Mouse (Mus musculus): ENCODE data around the gene Nop53.

DNA sequence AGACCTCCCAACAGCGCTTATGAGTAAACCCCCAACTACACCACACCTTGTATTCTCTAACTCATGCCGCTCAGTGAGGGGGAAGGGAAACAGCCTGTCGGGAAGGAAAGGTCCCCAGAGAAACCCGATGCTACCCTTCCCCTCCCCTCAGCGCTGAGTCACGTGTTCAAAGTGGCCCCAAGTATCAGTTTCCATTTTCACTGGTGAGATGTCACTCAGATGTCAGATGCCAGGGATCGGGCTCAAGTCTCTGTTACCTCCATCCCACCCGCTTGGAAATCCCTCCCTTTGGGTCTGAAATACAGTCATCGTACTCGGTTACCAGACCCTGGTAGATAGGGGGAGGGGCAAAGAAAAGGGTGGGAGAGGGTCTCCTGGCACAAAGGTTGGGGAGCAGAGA lies 24.1 kb downstream of the Nop53 start:
- no peak for TF ChIP-seq POLR2A (IDR thresholded peaks at IDR 0.05; ENCODE audit: borderline replicate concordance, extremely low read depth, low read depth, low read length)
- TF ChIP-seq CTCF (IDR thresholded peaks at IDR 0.05; ENCODE audit: insufficient read depth, low read length) = no peak

Measured in lung, adult 2 months (tissue).